Mouse (Mus musculus) heart, adult 2 months (tissue): ENCODE data around the gene Gdf5. TPM values are rescaled to one million over a fixed set of nuclear protein-coding genes. Genes with fewer than 3 reads are reported as not detected.

Experiments used
- DNase-seq, 2 experiments: peaks; one replicate each; pipeline ENCODE4 v3.0.0; 2021
- H3K27ac ChIP-seq: fragments of 200-600 bp; 2 replicates; pipeline ENCODE4 v1.8.1; 2022
- H3K27me3 ChIP-seq: fragments of 200-500 bp; 2 replicates; pipeline ENCODE4 v1.6.1; 2012; ENCODE audit warnings: mild to moderate bottlenecking, low read length, inconsistent platforms, mixed read lengths; ENCODE audit not compliant: control insufficient read depth, insufficient read depth
- H3K36me3 ChIP-seq: fragments of 200-500 bp; 2 replicates; pipeline ENCODE4 v1.6.1; 2012; ENCODE audit warnings: low read length, inconsistent platforms; ENCODE audit not compliant: control insufficient read depth, insufficient read depth
- H3K4me1 ChIP-seq: fragments of 200-500 bp; 2 replicates; pipeline ENCODE4 v1.6.1; 2011; ENCODE audit warnings: low read length; ENCODE audit not compliant: control insufficient read depth, insufficient read depth
- H3K4me3 ChIP-seq: fragments of 200-600 bp; 2 replicates; pipeline ENCODE4 v1.8.1; 2022
- H3K79me2 ChIP-seq: fragments of 200-500 bp; replicated peaks from 2 replicates; pipeline ENCODE4 v1.6.1; 2012; ENCODE audit warnings: mild to moderate bottlenecking, inconsistent platforms, low read length, moderate library complexity, mixed read lengths; ENCODE audit not compliant: control insufficient read depth, insufficient read depth
- H3K9ac ChIP-seq: fragments of 200-500 bp; 2 replicates; pipeline ENCODE4 v1.6.1; 2012; ENCODE audit warnings: low read depth, mild to moderate bottlenecking, control low read depth, inconsistent platforms, low read length, mixed read lengths
- CTCF ChIP-seq: fragments of 200-600 bp; IDR thresholded peaks from 2 replicates; pipeline ENCODE4 v1.8.1; 2022; ENCODE audit warnings: antibody characterized with exemption, mild to moderate bottlenecking, moderate library complexity
- EP300 ChIP-seq: fragments of 200-500 bp; IDR thresholded peaks from 2 replicates; pipeline ENCODE4 v1.6.1; 2011; ENCODE audit warnings: low read depth, low read length, control low read depth; ENCODE audit not compliant: insufficient read depth
- POLR2A ChIP-seq: fragments of 200-500 bp; IDR thresholded peaks from 2 replicates; pipeline ENCODE4 v1.6.1; 2011; ENCODE audit warnings: mild to moderate bottlenecking, low read depth, low read length, control low read depth; ENCODE audit not compliant: insufficient read depth
- WGBS: fragments of 180-500 bp; shearing (Covaris S2); methylation state at CpG from one replicate; pipeline ENCODE4 v1.1.7; 2018; 5-methylcytosine and 5-hydroxymethylcytosine counted together
- intact Hi-C: fragments of 180-260 bp; cut with DNase I; formaldehyde crosslinking; loops from one replicate; pipeline ENCODE4 v1.15.1; 2025
- long read RNA-seq: library from polyadenylated mRNA; stranded (forward); transcript quantifications from one replicate; pipeline ENCODE4 v2.0.0, GENCODE M21; 2021
- polyA plus RNA-seq: library from polyadenylated mRNA; depleted of rRNA; stranded (reverse); fragments of >200 nt; gene quantifications from 2 replicates; pipeline ENCODE4 v1.2.3, GENCODE M21; 2012; rRNA removed
- total RNA-seq, 2 experiments: library from RNA; stranded (reverse); gene quantifications; 2 replicates each; pipeline ENCODE4 v1.2.3; 2021

The Gdf5 gene
- total RNA-seq (not detected), polyA plus RNA-seq (0.16 TPM in 1 of 2 replicates, not detected in the other)
- long read RNA-seq: 0 reads

GRCm38 (mm10) chr2:155945124-155945523 lies at the start of gene Gdf5:
Gdf5 (minus strand) TSS chr2:155945367.
- H3K27ac ChIP-seq: no peak within 1 kb of the TSS
- H3K27me3 ChIP-seq: no peaks in the 10 kb centered on the region
- no peaks in the 10 kb centered on the region for H3K79me2 ChIP-seq
- WGBS: 30% methylated on average over 13 of the region's 13 CpGs
- intact Hi-C loops: loop anchor here (10.0 kb wide), 1 partner anchor 250 kb away; the partner anchor contains the start of gene Trpc4ap
- no peak for DNase-seq
- H3K36me3 ChIP-seq: no peaks in the 10 kb centered on the region
- TF ChIP-seq EP300 (no peak), CTCF (no peak), POLR2A (no peak)
- no peaks in the 10 kb centered on the region for H3K4me1 ChIP-seq
- no peak within 1 kb of the TSS for H3K9ac ChIP-seq
- no peak within 1 kb of the TSS for H3K4me3 ChIP-seq

- Histone ChIP-seq H3K9ac (no peak overlapping the region; the same call in 1 of the 2 replicates), H3K27me3 (no peaks in the 10 kb centered on the region), H3K27ac (no peak overlapping the region), H3K79me2 (no peaks in the 10 kb centered on the region), H3K4me3 (no peak overlapping the region), H3K4me1 (no peaks in the 10 kb centered on the region), H3K36me3 (no peaks in the 10 kb centered on the region)
- peak; percentile 63 to 69 for DNase-seq
- TF ChIP-seq CTCF (peak; percentile 35), POLR2A (no peak)
- 53% methylated on average over 14 of the region's 14 CpGs for WGBS
- intact Hi-C loops: no loop called here
Measured at GRCm38 (mm10) chr2:155991863-155992321, 46.7 kb upstream of the Gdf5 start.

- no peaks in the 10 kb centered on the region for H3K79me2 ChIP-seq
- no peak for DNase-seq
- no peak overlapping the region for H3K27ac ChIP-seq
- H3K27me3 ChIP-seq: no peaks in the 10 kb centered on the region
- no peak overlapping the region for H3K9ac ChIP-seq
- no peak for TF ChIP-seq EP300
- no peak for TF ChIP-seq POLR2A
- no peak for TF ChIP-seq CTCF
- H3K36me3 ChIP-seq: no peaks in the 10 kb centered on the region
- WGBS: 80% methylated on average over 10 of the region's 10 CpGs
- H3K4me1 ChIP-seq: no peaks in the 10 kb centered on the region
- intact Hi-C loops: no loop called here
- no peak overlapping the region for H3K4me3 ChIP-seq
Measured at GRCm38 (mm10) chr2:155991151-155991550, 46.0 kb upstream of the Gdf5 start.

GRCm38 (mm10) chr2:155989085-155989484 lies 43.9 kb upstream of the Gdf5 start:
- no peaks in the 10 kb centered on the region for H3K36me3 ChIP-seq
- no peak for DNase-seq

GRCm38 (mm10) chr2:155987131-155987530 lies 42.0 kb upstream of the Gdf5 start:
- Histone ChIP-seq H3K79me2 (no peaks in the 10 kb centered on the region), H3K4me3 (no peak overlapping the region), H3K27ac (no peak overlapping the region), H3K36me3 (no peaks in the 10 kb centered on the region), H3K9ac (no peak overlapping the region), H3K27me3 (no peaks in the 10 kb centered on the region), H3K4me1 (no peaks in the 10 kb centered on the region)
- TF ChIP-seq POLR2A (no peak), EP300 (no peak), CTCF (no peak)
- no peak for DNase-seq
- intact Hi-C loops: no loop called here
- WGBS: 97% methylated on average over 6 of the region's 6 CpGs

More at GRCm38 (mm10) chr2:155989085-155989484, 43.9 kb upstream of the Gdf5 start:
- no peak overlapping the region for H3K9ac ChIP-seq
- no peaks in the 10 kb centered on the region for H3K27me3 ChIP-seq
- no peaks in the 10 kb centered on the region for H3K79me2 ChIP-seq
- H3K4me1 ChIP-seq: no peaks in the 10 kb centered on the region
- no peak for TF ChIP-seq CTCF
- TF ChIP-seq POLR2A: no peak
- TF ChIP-seq EP300: no peak
- H3K27ac ChIP-seq: no peak overlapping the region
- H3K4me3 ChIP-seq: no peak overlapping the region
- 74% methylated on average over 4 of the region's 4 CpGs for WGBS
- intact Hi-C loops: no loop called here

- no peaks in the 10 kb centered on the region for H3K79me2 ChIP-seq
- no peaks in the 10 kb centered on the region for H3K4me1 ChIP-seq
- TF ChIP-seq CTCF (no peak), POLR2A (no peak), EP300 (no peak)
- DNase-seq: no peak
- H3K27me3 ChIP-seq: no peaks in the 10 kb centered on the region
- WGBS: 93% methylated on average over 7 of the region's 7 CpGs
- H3K36me3 ChIP-seq: no peaks in the 10 kb centered on the region
- H3K27ac ChIP-seq: no peak overlapping the region
- H3K4me3 ChIP-seq: no peak overlapping the region
- no peak overlapping the region for H3K9ac ChIP-seq
- intact Hi-C loops: no loop called here
Measured at GRCm38 (mm10) chr2:155985776-155986175, 40.6 kb upstream of the Gdf5 start.
